ENCODE assay signal across 7 mouse cellular contexts in genomic region chr7:75643986-75644385, GRCm38 (mm10).
A peak's percentile ranks its signal among the peaks of the same experiment; 100 is the strongest.
DNase-seq lines count a peak whose midpoint lies in the region; ATAC-seq and TF ChIP-seq lines count a peak whose summit lies in the region.

No protein-coding gene starts in this region.

- H3K9me3 ChIP-seq in heart, embryonic 11.5 days (replicated peaks; ENCODE audit: control insufficient read depth, low read length), result no peaks in the 10 kb centered on the region
- no peaks in the 10 kb centered on the region for H3K9me3 ChIP-seq in kidney, embryonic 16.5 days (ENCODE audit: low read length)

- no peaks in the 10 kb centered on the region for H3K27me3 ChIP-seq in testis, adult 2 months (ENCODE audit: control insufficient read depth, insufficient read depth, low read length)
- no peaks in the 10 kb centered on the region for H3K27me3 ChIP-seq in heart, embryonic 11.5 days (ENCODE audit: control insufficient read depth, insufficient read depth, low read length)
- H3K27me3 ChIP-seq in kidney, embryonic 16.5 days (ENCODE audit: insufficient read depth, low read length), result no peaks in the 10 kb centered on the region

- peak overlapping the region; percentile 29; the same call in 1 of the 2 replicates for H3K4me2 ChIP-seq in heart, embryonic 11.5 days
- peak overlapping the region; percentile 36 for H3K4me2 ChIP-seq in kidney, embryonic 16.5 days (replicated peaks; ENCODE audit: low read depth, low read length)

- ATAC-seq in heart, embryonic 11.5 days (replicated peaks; ENCODE audit: insufficient number of reproducible peaks, low FRiP score, low TSS enrichment), result no peak
- ATAC-seq in kidney, embryonic 16.5 days (ENCODE audit: low FRiP score, low TSS enrichment), result no peak
- no peak for ATAC-seq in megakaryocyte, adult 5-6 weeks (ENCODE audit: poor library complexity, severe bottlenecking)
- ATAC-seq in frontal cortex, adult (ENCODE audit: low TSS enrichment), result no peak

- no peak for TF ChIP-seq POLR2A in testis, adult 2 months (IDR thresholded peaks at IDR 0.05; ENCODE audit: control insufficient read depth, low read depth, low read length)

- H3K36me3 ChIP-seq in testis, adult 2 months (ENCODE audit: control insufficient read depth, insufficient read depth, low read length), result no peaks in the 10 kb centered on the region
- H3K36me3 ChIP-seq in heart, embryonic 11.5 days (ENCODE audit: control insufficient read depth, insufficient read depth, low read length), result no peaks in the 10 kb centered on the region
- 0 out of 2 replicates have a peak, but pooled peaks cover 3% of the 10 kb centered on the region for H3K36me3 ChIP-seq in kidney, embryonic 16.5 days (ENCODE audit: insufficient read depth, low read length)

- DNase-seq in testis, postnatal 10 days (ENCODE audit: low spot score), result no peak
- no peak for DNase-seq in c-Kit-positive CD71-positive TER-119-positive erythroid progenitor cells, embryonic 14.5 days (ENCODE audit: low spot score)

- 63% methylated on average over 4 of the region's 4 CpGs for WGBS in heart, embryonic 11.5 days (ENCODE audit: insufficient replicate concordance)
- WGBS in kidney, embryonic 16.5 days, result 54% methylated on average over 4 of the region's 4 CpGs

- no peak overlapping the region for H3K9ac ChIP-seq in heart, embryonic 11.5 days (ENCODE audit: low read depth, low read length)
- H3K9ac ChIP-seq in kidney, embryonic 16.5 days (replicated peaks; ENCODE audit: low read length), result 0 out of 2 replicates have a peak overlapping the region, but pooled peaks have one; percentile 22

- no peaks in the 10 kb centered on the region for H3K4me1 ChIP-seq in testis, adult 2 months (ENCODE audit: control insufficient read depth, insufficient read depth, low read length)
- H3K4me1 ChIP-seq in heart, embryonic 11.5 days (ENCODE audit: control insufficient read depth, insufficient read depth, low read length), result peaks cover 26% of the 10 kb centered on the region
- H3K4me1 ChIP-seq in kidney, embryonic 16.5 days (ENCODE audit: insufficient read depth, low read length), result peaks cover 43% of the 10 kb centered on the region

- no peak overlapping the region for H3K4me3 ChIP-seq in testis, adult 2 months (ENCODE audit: control insufficient read depth, low read depth, low read length)
- H3K4me3 ChIP-seq in heart, embryonic 11.5 days (ENCODE audit: low read depth, low read length), result no peak overlapping the region
- peak overlapping the region; percentile 19 for H3K4me3 ChIP-seq in kidney, embryonic 16.5 days (ENCODE audit: low read length)

- peak overlapping the region; percentile 2; the same call in 1 of the 2 replicates for H3K27ac ChIP-seq in testis, adult 2 months (ENCODE audit: control insufficient read depth, insufficient read depth, low read depth, low read length)
- no peak overlapping the region for H3K27ac ChIP-seq in heart, embryonic 11.5 days (ENCODE audit: low read depth, low read length)
- peak overlapping the region; percentile 68 for H3K27ac ChIP-seq in kidney, embryonic 16.5 days (ENCODE audit: low read length)

- no peak for TF ChIP-seq CTCF in testis, adult 2 months (IDR thresholded peaks at IDR 0.05; ENCODE audit: control insufficient read depth, insufficient read depth, insufficient replicate concordance, low read depth, low read length)
